Mouse (Mus musculus) hindbrain, embryonic 15.5 days (tissue): ENCODE results near the gene Jmjd1c. TPM values are rescaled to one million over a fixed set of nuclear protein-coding genes. Genes with fewer than 3 reads are reported as not detected.
A peak's percentile ranks its signal among the peaks of the same experiment; 100 is the strongest.

Source experiments
- ATAC-seq: fragments of 200-750 bp; cut with Nextera tagmentation; 2 replicates; pipeline ENCODE4 v1.8.0; 2017; ENCODE audit warnings: low read depth, moderate number of reproducible peaks, moderate TSS enrichment; ENCODE audit not compliant: low FRiP score
- H3K27ac ChIP-seq: fragments of 300-500 bp; sonication (generic); replicated peaks from 2 replicates; pipeline ENCODE4 v1.5.1; 2015; ENCODE audit warnings: mild to moderate bottlenecking, inconsistent platforms
- H3K27me3 ChIP-seq: fragments of 300-500 bp; sonication (generic); 2 replicates; pipeline ENCODE4 v1.6.1; 2015; ENCODE audit warnings: control low read depth, inconsistent platforms
- H3K36me3 ChIP-seq: fragments of 300-500 bp; sonication (generic); 2 replicates; pipeline ENCODE4 v1.6.1; 2015; ENCODE audit warnings: control low read depth, inconsistent platforms
- H3K4me1 ChIP-seq: fragments of 300-500 bp; sonication (generic); replicated peaks from 2 replicates; pipeline ENCODE4 v1.6.1; 2015; ENCODE audit warnings: control low read depth, inconsistent platforms
- H3K4me2 ChIP-seq: fragments of 300-500 bp; sonication (generic); 2 replicates; pipeline ENCODE4 v1.6.1; 2015; ENCODE audit warnings: moderate library complexity, mild to moderate bottlenecking, inconsistent platforms
- H3K4me3 ChIP-seq: fragments of 300-500 bp; sonication (generic); 2 replicates; pipeline ENCODE4 v1.5.1; 2015; ENCODE audit warnings: mild to moderate bottlenecking, inconsistent platforms
- H3K9ac ChIP-seq: fragments of 300-500 bp; sonication (generic); 2 replicates; pipeline ENCODE4 v1.6.1; 2015; ENCODE audit warnings: inconsistent platforms
- H3K9me3 ChIP-seq: fragments of 300-500 bp; sonication (generic); 2 replicates; pipeline ENCODE4 v1.6.1; 2016; ENCODE audit warnings: control low read depth, inconsistent platforms
- WGBS: fragments of 180-500 bp; shearing (Covaris S2); methylation state at CpG from one replicate; pipeline ENCODE4 v1.1.7; 2015; 5-methylcytosine and 5-hydroxymethylcytosine counted together
- polyA plus RNA-seq: library from polyadenylated mRNA; unstranded; fragments of >200 nt; fragmentation: Nextera tagmentation; extraction: Ambion mirVana; gene quantifications from 2 replicates; pipeline ENCODE4 v1.2.1, GENCODE M21; 2015

The Jmjd1c gene
- polyA plus RNA-seq, 1 experiment from 2014 or later = 51.0 TPM

DNA sequence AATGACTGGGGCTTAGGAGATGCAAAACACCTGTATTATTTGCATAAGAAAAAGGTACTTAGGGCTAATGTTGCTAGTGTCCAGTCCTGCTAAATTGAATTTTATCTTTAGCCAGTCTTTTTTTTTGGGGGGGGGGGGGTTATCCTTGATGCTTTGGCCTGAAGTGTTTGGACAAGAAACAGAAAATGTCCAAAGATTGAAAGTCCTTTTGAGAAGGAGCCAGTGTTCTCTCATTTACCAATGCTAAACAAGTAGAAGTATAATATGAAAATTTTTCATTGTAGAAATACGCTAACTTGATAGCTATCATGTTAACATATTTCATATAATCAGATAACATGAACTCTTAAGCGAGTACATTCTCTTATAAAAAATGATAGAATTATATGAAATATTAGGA is 92.0 kb downstream of the Jmjd1c start:
- H3K4me1 ChIP-seq = peaks cover 34% of the 10 kb centered on the region

DNA sequence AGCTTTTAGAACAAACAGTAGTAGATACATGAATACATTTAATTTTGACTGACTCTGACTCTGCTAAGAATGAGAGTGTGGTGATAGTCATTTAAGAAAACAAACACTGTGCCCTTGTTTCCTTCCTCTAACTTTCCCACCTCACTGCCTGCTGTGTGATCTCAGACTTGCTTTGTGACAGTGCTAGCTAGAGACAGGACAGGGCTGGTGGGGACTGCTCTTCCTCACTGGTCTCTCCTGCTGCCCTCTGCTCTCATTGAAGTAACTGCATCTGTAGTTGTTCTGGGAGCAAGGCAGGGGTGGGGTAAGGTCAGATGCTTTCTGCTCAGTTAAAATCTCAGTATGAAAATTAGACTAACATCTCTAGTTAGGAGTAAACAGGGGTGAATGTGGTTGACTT is 93.1 kb downstream of the Jmjd1c start:
- H3K4me2 ChIP-seq = 0 out of 2 replicates have a peak overlapping the region, but pooled peaks have one; percentile 21
- no peak for ATAC-seq
- no peaks in the 10 kb centered on the region for H3K27me3 ChIP-seq

More for the DNA sequence above, 92.0 kb downstream of the Jmjd1c start:
- Histone ChIP-seq H3K9ac (no peak overlapping the region), H3K4me3 (peak overlapping the region; percentile 49), H3K27me3 (no peaks in the 10 kb centered on the region), H3K36me3 (no peaks in the 10 kb centered on the region), H3K4me2 (peak overlapping the region; percentile 65), H3K27ac (no peak overlapping the region), H3K9me3 (no peaks in the 10 kb centered on the region)
- no peak for ATAC-seq
- WGBS = 91% methylated on average over 2 of the region's 2 CpGs

DNA sequence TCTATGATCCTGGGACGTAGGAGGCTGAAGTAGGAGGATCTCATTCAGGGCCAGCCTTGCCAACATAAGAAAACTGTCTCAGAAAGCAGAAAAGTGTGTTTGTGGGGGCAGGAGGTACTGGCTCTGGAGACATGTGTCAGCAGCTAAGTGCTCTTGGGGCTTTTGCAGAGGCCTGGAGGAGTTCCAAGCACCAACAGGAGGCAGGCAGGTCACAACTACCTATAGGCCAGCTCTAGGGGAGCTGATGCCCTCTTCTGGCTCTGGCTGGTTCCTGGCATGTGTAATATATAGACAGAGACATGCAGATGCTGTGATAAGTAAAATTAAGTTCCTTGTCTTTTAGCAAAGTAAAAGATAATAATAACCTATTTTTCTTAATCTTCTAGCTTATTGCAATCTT is 94.3 kb downstream of the Jmjd1c start:
- no peaks in the 10 kb centered on the region for H3K36me3 ChIP-seq
- no peaks in the 10 kb centered on the region for H3K9me3 ChIP-seq
- H3K27ac ChIP-seq = no peak overlapping the region
- no peak overlapping the region for H3K4me2 ChIP-seq
- no peaks in the 10 kb centered on the region for H3K27me3 ChIP-seq
- no peak overlapping the region for H3K4me3 ChIP-seq
- peaks cover 27% of the 10 kb centered on the region for H3K4me1 ChIP-seq
- no peak for ATAC-seq
- WGBS = 74% methylated on average over 1 of the region's 1 CpGs
- no peak overlapping the region for H3K9ac ChIP-seq

More for the DNA sequence above, 93.1 kb downstream of the Jmjd1c start:
- Histone ChIP-seq H3K27ac (no peak overlapping the region), H3K9me3 (no peaks in the 10 kb centered on the region), H3K4me3 (no peak overlapping the region), H3K9ac (no peak overlapping the region), H3K4me1 (peaks cover 32% of the 10 kb centered on the region), H3K36me3 (no peaks in the 10 kb centered on the region)

DNA sequence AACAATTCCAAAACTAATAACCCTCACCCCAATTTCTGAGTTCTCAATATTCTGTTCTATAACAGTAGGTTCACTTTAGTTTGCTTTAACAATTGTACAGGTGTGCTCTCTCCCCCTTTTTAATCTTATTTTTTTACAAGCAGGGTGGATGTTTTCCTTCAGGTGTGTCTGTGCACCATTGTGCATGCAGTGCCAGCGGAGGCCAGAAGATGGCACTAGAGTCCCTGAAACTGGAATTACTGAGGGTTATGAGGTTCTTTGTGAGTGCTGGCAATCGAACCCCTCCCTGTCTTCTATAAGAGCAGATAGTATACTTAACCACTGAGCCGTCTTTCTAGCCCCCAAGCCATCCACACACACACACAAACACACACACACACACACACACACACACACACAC is 96.4 kb downstream of the Jmjd1c start:
- H3K27ac ChIP-seq = no peak overlapping the region
- no peak overlapping the region for H3K9ac ChIP-seq
- H3K4me3 ChIP-seq = no peak overlapping the region
- H3K27me3 ChIP-seq = no peaks in the 10 kb centered on the region
- no peaks in the 10 kb centered on the region for H3K9me3 ChIP-seq
- H3K36me3 ChIP-seq = no peaks in the 10 kb centered on the region
- H3K4me1 ChIP-seq = peaks cover 20% of the 10 kb centered on the region
- WGBS = 93% methylated on average over 3 of the region's 3 CpGs
- no peak overlapping the region for H3K4me2 ChIP-seq
- ATAC-seq = no peak

DNA sequence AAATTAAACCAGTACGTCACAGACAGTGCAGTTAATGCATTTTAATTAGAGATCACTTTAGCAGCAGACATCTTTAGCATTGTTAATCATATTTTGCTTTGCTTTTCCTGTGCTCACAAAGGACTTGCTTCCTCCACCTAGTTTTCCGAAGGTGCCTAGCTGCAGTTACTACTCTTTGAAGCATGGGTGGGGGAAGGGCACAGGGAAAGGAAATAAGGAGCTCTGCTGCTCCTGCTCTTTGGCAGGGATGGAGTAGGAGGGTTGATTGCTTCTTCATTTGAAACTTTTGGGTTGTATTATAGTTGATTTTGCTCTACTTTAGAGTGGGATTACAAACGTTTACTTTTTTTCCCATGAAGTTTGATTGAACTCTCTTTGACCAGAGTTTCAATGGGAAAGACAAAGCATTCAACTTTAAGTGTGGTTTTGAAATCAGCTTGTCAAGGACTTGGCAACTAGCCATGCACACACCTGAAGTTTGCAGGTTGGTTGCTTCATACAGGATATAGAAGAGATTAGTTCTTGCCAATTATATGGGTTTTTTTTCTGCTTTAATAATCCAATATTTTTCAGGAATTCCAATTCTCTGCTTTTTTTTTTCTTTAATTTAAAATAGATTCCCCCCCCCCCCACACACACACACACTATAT is 97.2 kb downstream of the Jmjd1c start:
- H3K4me2 ChIP-seq = no peak overlapping the region
- H3K27ac ChIP-seq = no peak overlapping the region
- ATAC-seq = no peak
- no peak overlapping the region for H3K9ac ChIP-seq
- H3K4me1 ChIP-seq = peaks cover 14% of the 10 kb centered on the region
- H3K4me3 ChIP-seq = no peak overlapping the region
- WGBS = 60% methylated on average over 3 of the region's 3 CpGs
- no peaks in the 10 kb centered on the region for H3K9me3 ChIP-seq
- no peaks in the 10 kb centered on the region for H3K36me3 ChIP-seq
- H3K27me3 ChIP-seq = no peaks in the 10 kb centered on the region

DNA sequence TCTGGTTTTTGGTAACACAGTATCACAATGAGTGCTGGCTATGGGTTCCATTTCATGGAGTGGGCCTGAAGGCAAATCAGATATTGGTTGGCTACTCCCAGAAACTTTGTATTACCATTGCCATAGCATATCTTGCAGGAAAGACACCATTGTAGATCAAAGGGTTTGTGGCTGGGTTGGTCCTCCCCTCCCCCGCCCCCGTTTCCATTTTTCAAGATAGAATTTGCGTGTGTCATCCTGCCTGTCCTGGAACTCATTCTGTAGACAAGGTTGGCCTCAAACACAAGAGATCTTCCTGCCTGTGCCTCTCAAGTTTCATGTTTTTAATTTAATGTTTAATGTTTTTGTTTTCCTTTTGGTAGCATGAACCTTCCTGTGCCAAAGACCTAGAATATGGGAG is 98.1 kb downstream of the Jmjd1c start:
- ATAC-seq = 0 out of 2 replicates have a peak, but pooled peaks have one; percentile 30
- H3K36me3 ChIP-seq = no peaks in the 10 kb centered on the region
- no peak overlapping the region for H3K9ac ChIP-seq
- 94% methylated on average over 3 of the region's 3 CpGs for WGBS
- H3K4me2 ChIP-seq = no peak overlapping the region
- H3K27ac ChIP-seq = no peak overlapping the region
- peaks cover 10% of the 10 kb centered on the region for H3K4me1 ChIP-seq
- no peaks in the 10 kb centered on the region for H3K9me3 ChIP-seq
- H3K4me3 ChIP-seq = no peak overlapping the region
- H3K27me3 ChIP-seq = no peaks in the 10 kb centered on the region

DNA sequence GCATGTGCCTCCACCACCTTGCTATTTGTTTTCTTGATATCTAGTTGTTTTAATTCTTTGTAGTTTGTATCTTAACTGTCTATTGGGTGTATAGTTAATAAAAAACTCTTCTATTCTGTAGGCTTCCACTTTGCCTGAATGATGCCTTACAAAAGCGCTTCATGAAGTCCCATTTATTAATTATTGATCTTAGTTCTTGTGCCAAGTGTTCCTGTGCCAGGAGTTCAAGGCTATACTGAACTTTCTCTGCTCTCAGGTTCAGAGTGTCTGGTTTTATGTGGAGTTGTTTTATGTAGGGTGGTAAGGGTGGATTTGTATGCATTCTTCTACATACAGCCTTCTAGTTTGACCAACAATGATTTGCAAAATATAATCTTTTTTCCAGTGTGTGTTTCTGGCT is 99.7 kb downstream of the Jmjd1c start:
- Histone ChIP-seq H3K27ac (no peak overlapping the region), H3K36me3 (no peaks in the 10 kb centered on the region), H3K4me2 (no peak overlapping the region), H3K9me3 (no peaks in the 10 kb centered on the region), H3K9ac (no peak overlapping the region), H3K4me1 (peaks cover 5% of the 10 kb centered on the region; the same call in 1 of the 2 replicates), H3K27me3 (no peaks in the 10 kb centered on the region), H3K4me3 (no peak overlapping the region)
- 92% methylated on average over 1 of the region's 1 CpGs for WGBS
- no peak for ATAC-seq

DNA sequence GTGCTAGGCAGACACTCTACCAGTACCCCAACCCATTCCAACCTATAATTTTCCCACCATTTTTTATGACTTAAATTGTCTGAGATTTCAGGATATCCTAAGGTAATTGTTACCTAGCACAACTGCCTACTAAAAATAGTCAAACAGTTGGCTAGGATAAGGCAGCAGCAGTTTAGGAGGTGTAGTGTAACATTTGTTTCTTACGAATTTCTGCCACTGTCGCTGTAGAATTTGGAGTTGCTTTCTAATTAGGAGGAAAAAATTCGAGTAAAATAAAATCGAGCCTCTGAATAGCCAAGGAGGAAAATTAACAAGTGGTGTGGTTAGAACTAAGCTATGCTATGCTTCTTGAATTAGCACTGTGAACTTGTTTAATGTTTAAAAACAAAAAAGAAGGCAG is 101.3 kb downstream of the Jmjd1c start:
- no peak overlapping the region for H3K9ac ChIP-seq
- no peak for ATAC-seq
- H3K9me3 ChIP-seq = no peaks in the 10 kb centered on the region
- H3K27ac ChIP-seq = no peak overlapping the region
- no peak overlapping the region for H3K4me3 ChIP-seq
- H3K27me3 ChIP-seq = no peaks in the 10 kb centered on the region
- no peaks in the 10 kb centered on the region for H3K36me3 ChIP-seq
- WGBS = 89% methylated on average over 4 of the region's 4 CpGs
- H3K4me2 ChIP-seq = no peak overlapping the region
- H3K4me1 ChIP-seq = peaks cover 11% of the 10 kb centered on the region; the same call in 1 of the 2 replicates

DNA sequence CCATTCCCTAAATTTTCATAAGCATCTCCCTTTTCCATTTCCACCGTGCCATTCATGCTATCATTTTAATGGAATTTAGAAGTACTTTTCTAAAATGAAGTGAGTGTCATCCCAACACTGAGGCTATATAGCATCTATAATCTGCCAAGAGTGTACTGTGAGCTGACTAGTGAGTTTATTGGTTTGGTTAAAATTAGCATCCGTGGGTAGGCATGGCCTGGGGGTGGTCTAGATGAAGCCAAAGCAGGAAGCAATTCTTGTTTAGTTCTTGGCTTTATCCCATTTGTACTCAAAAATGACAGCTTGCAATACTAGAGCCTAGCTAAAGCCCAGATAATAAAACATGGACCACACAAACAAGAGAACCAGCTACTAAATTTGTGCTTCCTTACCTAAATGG is 101.9 kb downstream of the Jmjd1c start:
- H3K4me1 ChIP-seq = peaks cover 11% of the 10 kb centered on the region; the same call in 1 of the 2 replicates
- ATAC-seq = no peak
- H3K9me3 ChIP-seq = no peaks in the 10 kb centered on the region
- H3K36me3 ChIP-seq = no peaks in the 10 kb centered on the region
- H3K4me3 ChIP-seq = no peak overlapping the region
- H3K4me2 ChIP-seq = no peak overlapping the region
- H3K27ac ChIP-seq = no peak overlapping the region
- no peaks in the 10 kb centered on the region for H3K27me3 ChIP-seq
- WGBS = 77% methylated on average over 2 of the region's 2 CpGs
- no peak overlapping the region for H3K9ac ChIP-seq

DNA sequence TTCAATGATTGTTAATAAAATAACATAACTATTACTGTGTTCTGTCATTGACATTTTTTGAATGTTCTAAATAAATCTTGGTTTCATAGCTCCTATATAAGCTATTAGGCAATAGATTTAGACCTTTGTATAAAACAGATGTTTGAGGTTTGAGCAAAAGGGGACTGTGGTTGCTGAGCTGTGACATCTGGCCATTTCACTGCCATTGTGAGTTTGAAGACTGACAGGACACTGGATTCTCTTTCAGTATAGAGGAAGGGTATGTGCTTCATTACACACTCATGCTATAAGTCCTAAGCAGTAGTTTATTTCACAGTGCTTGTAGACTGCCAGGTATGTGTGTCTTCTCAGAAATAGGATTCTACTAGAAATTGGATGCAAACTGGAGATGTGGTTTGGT is 105.8 kb downstream of the Jmjd1c start:
- Histone ChIP-seq H3K9me3 (no peaks in the 10 kb centered on the region), H3K27me3 (no peaks in the 10 kb centered on the region), H3K4me1 (peaks cover 10% of the 10 kb centered on the region; the same call in 1 of the 2 replicates), H3K9ac (no peak overlapping the region), H3K4me2 (no peak overlapping the region), H3K4me3 (no peak overlapping the region), H3K36me3 (no peaks in the 10 kb centered on the region), H3K27ac (no peak overlapping the region)
- no peak for ATAC-seq

DNA sequence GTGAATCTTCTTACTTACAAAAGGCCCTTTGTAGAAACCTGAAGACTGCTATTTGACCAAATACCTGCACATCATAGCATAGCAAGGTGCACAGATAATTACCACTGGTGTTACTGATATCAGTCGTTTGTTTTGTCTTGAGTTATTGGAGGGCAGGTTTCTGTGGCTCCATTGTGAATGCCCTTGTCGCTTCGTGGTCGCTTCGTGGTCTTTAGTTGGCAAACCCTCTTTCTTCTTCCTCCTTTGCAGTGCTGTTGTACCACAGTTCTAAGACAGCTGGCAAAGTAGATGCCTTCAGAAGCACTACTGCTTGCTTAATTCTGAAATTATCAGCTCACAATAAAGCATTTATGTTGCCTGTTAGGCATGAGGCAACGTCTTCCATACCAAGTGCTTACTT is 106.5 kb downstream of the Jmjd1c start:
- 87% methylated on average over 6 of the region's 6 CpGs for WGBS
- Histone ChIP-seq H3K4me1 (0 out of 2 replicates have a peak, but pooled peaks cover 7% of the 10 kb centered on the region), H3K27ac (no peak overlapping the region), H3K9me3 (no peaks in the 10 kb centered on the region), H3K4me2 (no peak overlapping the region), H3K4me3 (no peak overlapping the region), H3K27me3 (no peaks in the 10 kb centered on the region), H3K9ac (no peak overlapping the region), H3K36me3 (no peaks in the 10 kb centered on the region)
- ATAC-seq = no peak

DNA sequence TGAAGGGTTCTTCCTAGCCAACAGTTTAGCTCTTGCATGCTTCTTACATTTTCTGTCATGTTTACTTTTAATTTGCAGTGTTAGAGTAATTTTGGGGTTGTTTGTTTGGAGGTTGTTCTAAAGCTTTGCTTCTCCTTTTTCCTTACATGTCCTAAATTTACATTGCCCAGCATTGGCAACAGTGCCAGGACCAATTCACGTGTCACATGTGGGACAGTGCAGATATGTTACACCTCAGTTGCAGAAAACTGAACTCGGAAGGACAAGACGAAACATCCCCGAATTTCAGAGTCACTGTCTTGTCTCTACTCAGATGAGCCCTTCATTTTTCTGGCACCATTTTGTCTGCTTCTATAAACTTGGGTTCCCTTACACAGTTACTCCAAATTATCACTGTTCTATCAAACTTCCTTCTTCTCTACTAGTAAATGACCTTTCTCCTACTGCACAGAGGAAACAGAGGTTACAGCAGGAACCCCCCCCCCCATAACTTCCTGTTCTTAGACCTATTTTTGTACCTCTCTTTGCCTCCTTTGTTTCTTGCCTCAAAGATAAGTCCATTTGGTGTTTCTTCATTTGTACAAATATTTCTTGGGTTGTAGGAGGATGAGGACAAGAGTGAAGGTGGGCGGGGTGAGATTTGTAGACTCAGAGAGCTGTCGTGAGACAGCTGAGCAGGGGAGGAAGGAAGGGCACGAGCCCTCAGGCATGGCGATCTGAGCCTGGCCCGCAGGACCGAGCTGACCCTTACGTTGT is 108.9 kb downstream of the Jmjd1c start:
- no peaks in the 10 kb centered on the region for H3K27me3 ChIP-seq
- WGBS = 96% methylated on average over 11 of the region's 11 CpGs
- no peaks in the 10 kb centered on the region for H3K9me3 ChIP-seq
- H3K4me3 ChIP-seq = no peak overlapping the region
- no peak overlapping the region for H3K27ac ChIP-seq
- ATAC-seq = no peak
- H3K9ac ChIP-seq = no peak overlapping the region
- no peak overlapping the region for H3K4me2 ChIP-seq
- no peaks in the 10 kb centered on the region for H3K36me3 ChIP-seq
- peaks cover 7% of the 10 kb centered on the region; the same call in 1 of the 2 replicates for H3K4me1 ChIP-seq
